Mouse (Mus musculus) forebrain, embryonic 16.5 days (tissue): ENCODE measurements at regions not wholly inside any gene's neighbourhood (a gene's known extent, or its start where the extent isn't known, plus 50 kb on each side); places are given as distances from the start of the nearest gene placed in this dataset.

ENCODE experiments used
- ATAC-seq: fragments of 200-750 bp; cut with Nextera tagmentation; 2 replicates; pipeline ENCODE4 v1.8.0; 2017; ENCODE audit warnings: mild to moderate bottlenecking, moderate library complexity
- H3K27ac ChIP-seq: fragments of 300-500 bp; sonication (generic); 2 replicates; pipeline ENCODE4 v1.5.1; 2014; ENCODE audit warnings: low read length, control low read depth
- H3K27me3 ChIP-seq: fragments of 300-500 bp; sonication (generic); replicated peaks from 2 replicates; pipeline ENCODE4 v1.6.1; 2014; ENCODE audit warnings: low read length; ENCODE audit not compliant: control insufficient read depth, insufficient read depth
- H3K36me3 ChIP-seq: fragments of 300-500 bp; sonication (generic); 2 replicates; pipeline ENCODE4 v1.6.1; 2014; ENCODE audit not compliant: control insufficient read depth, insufficient read depth
- H3K4me1 ChIP-seq: fragments of 300-500 bp; sonication (generic); replicated peaks from 2 replicates; pipeline ENCODE4 v1.6.1; 2014; ENCODE audit warnings: low read length; ENCODE audit not compliant: control insufficient read depth, insufficient read depth
- H3K4me2 ChIP-seq: fragments of 300-500 bp; sonication (generic); 2 replicates; pipeline ENCODE4 v1.6.1; 2014; ENCODE audit warnings: mild to moderate bottlenecking, low read length, control low read depth
- H3K4me3 ChIP-seq: fragments of 300-500 bp; sonication (generic); replicated peaks from 2 replicates; pipeline ENCODE4 v1.5.1; 2014; ENCODE audit warnings: mild to moderate bottlenecking, low read length, control low read depth
- H3K9ac ChIP-seq: fragments of 300-500 bp; sonication (generic); replicated peaks from 2 replicates; pipeline ENCODE4 v1.6.1; 2014; ENCODE audit warnings: low read depth, low read length, control low read depth
- H3K9me3 ChIP-seq: fragments of 300-500 bp; sonication (generic); 2 replicates; pipeline ENCODE4 v1.6.1; 2016; ENCODE audit warnings: low read length; ENCODE audit not compliant: control insufficient read depth
- WGBS: fragments of 180-500 bp; shearing (Covaris S2); extraction: QIAGEN DNeasy Blood & Tissue Kit; methylation state at CpG from one replicate; pipeline ENCODE4 v1.1.7; 2014; 5-methylcytosine and 5-hydroxymethylcytosine counted together

DNA sequence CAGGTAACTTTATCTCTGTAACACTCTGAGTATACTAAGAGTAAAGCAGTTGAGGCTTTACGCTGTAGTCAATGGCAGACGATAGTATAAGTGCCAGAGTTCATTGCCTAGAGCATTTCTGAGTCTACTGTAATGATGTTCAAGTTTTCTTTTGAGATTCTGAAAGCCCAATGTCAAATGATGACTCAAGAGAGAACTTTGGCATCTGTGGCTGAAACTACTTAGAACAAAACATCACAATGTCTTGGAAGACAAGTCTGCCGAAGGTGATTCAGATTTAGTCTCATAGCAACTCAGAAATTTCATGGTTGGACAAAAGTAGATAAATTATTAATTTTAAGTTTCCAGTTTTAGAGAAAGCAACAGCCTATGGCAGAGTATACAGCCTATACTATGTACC is 474.2 kb upstream of the A1bg start:
- no peak for ATAC-seq
- WGBS = 96% methylated on average over 3 of the region's 3 CpGs
- H3K4me2 ChIP-seq = no peak overlapping the region
- H3K9me3 ChIP-seq = no peaks in the 10 kb centered on the region
- no peak overlapping the region for H3K4me3 ChIP-seq
- no peaks in the 10 kb centered on the region for H3K36me3 ChIP-seq
- H3K27ac ChIP-seq = no peak overlapping the region
- no peaks in the 10 kb centered on the region for H3K27me3 ChIP-seq
- H3K9ac ChIP-seq = no peak overlapping the region
- peaks cover 11% of the 10 kb centered on the region for H3K4me1 ChIP-seq

DNA sequence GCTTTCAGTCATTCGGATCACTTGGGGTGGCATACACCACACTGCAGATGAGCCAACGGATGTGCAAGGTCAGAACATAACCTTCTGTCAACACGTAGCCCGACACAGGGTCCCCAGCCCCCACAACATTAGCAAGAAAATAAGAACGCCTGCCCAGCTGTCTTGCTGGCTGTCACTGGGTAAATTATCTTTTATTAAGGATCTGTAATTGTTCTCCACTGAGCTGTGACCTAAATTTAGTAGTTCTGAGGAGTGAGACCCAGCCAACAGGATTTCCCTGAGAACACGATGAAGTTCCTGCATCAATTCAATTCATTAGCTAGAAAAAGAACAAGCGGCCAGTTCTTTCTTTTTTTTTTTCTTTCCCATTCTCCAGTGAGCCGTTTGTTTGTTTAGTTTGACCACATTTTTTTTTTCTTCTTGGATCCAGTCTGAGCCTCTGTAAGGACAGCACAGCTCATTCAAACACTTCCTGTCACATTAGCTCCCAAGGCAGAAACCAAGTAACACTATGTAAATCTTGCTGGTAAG is 472.5 kb upstream of the A1bg start:
- H3K4me1 ChIP-seq = peaks cover 11% of the 10 kb centered on the region
- no peaks in the 10 kb centered on the region for H3K27me3 ChIP-seq
- H3K4me3 ChIP-seq = no peak overlapping the region
- ATAC-seq = peak; percentile 95
- H3K4me2 ChIP-seq = no peak overlapping the region
- WGBS = 6% methylated on average over 8 of the region's 8 CpGs
- H3K27ac ChIP-seq = peak overlapping the region; percentile 37
- no peak overlapping the region for H3K9ac ChIP-seq
- no peaks in the 10 kb centered on the region for H3K36me3 ChIP-seq
- H3K9me3 ChIP-seq = no peaks in the 10 kb centered on the region

DNA sequence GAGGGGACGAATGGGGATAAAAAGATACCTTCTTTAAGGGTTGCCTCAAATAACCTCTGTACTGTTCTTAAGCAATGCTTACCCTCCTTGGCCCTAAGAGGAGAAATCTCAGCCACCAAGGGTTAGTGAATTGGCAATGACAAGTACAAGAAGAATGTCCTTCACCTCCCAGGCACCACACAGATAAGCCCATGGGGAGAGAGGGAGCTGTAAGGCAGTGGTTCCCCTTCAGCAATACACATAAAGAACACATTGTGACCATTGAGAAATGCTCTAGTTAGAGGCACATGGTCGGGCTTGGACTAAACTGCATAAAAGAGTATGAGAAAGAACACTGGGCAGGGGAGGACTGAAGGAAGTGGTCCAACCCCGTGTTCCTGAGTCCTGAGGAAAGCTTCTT is 457.9 kb upstream of the A1bg start:
- Histone ChIP-seq H3K4me2 (no peak overlapping the region), H3K4me1 (no peaks in the 10 kb centered on the region), H3K27me3 (no peaks in the 10 kb centered on the region), H3K9ac (no peak overlapping the region), H3K4me3 (no peak overlapping the region), H3K27ac (no peak overlapping the region), H3K36me3 (no peaks in the 10 kb centered on the region), H3K9me3 (no peaks in the 10 kb centered on the region)
- WGBS = 46% methylated on average over 3 of the region's 3 CpGs
- no peak for ATAC-seq

DNA sequence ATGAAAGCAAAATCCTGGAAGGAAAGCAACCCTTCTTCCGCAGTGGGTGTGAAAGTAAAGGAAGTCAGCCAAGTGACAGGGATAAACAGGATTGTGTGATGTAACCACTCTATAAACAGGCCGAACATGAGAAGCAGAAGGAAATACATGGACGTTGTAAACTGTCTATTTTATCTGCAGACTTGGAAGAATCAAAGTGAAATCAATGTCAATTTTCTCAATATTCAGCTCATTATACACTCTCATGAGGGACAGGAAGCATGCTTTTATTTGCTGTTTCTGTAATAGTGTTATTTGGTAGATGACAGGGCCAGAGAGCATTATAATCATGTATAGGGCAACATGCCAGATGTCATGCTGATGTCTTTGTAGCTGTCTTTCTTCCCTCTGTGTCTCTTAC is 443.5 kb upstream of the A1bg start:
- no peak for ATAC-seq
- Histone ChIP-seq H3K27ac (no peak overlapping the region), H3K9ac (no peak overlapping the region), H3K27me3 (no peaks in the 10 kb centered on the region), H3K4me2 (no peak overlapping the region), H3K4me3 (no peak overlapping the region), H3K9me3 (no peaks in the 10 kb centered on the region), H3K36me3 (no peaks in the 10 kb centered on the region), H3K4me1 (no peaks in the 10 kb centered on the region)
- WGBS = 43% methylated on average over 3 of the region's 3 CpGs

DNA sequence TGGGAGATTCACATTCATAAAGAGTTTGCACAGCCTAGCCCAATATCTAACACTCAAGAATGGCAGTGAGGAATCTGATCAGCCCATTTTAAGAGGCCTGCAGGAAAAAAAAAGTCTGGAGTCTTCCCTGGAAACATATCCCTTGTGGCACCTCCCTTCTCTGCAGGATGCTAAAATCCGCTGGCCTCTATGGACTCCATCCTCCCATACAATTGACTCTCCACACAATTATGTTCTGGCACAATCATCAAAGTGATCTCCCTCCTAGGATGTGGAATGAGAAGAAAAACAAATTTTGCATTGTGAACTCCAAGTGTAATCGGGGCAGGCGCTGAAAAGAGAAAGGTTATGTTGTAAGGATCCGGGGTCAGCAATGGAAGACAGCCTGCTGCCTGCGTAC is 442.7 kb upstream of the A1bg start:
- no peak overlapping the region for H3K4me3 ChIP-seq
- H3K9ac ChIP-seq = no peak overlapping the region
- WGBS = 55% methylated on average over 5 of the region's 5 CpGs
- no peak overlapping the region for H3K4me2 ChIP-seq
- H3K36me3 ChIP-seq = no peaks in the 10 kb centered on the region
- no peaks in the 10 kb centered on the region for H3K27me3 ChIP-seq
- no peaks in the 10 kb centered on the region for H3K9me3 ChIP-seq
- ATAC-seq = no peak
- H3K27ac ChIP-seq = no peak overlapping the region
- H3K4me1 ChIP-seq = no peaks in the 10 kb centered on the region

DNA sequence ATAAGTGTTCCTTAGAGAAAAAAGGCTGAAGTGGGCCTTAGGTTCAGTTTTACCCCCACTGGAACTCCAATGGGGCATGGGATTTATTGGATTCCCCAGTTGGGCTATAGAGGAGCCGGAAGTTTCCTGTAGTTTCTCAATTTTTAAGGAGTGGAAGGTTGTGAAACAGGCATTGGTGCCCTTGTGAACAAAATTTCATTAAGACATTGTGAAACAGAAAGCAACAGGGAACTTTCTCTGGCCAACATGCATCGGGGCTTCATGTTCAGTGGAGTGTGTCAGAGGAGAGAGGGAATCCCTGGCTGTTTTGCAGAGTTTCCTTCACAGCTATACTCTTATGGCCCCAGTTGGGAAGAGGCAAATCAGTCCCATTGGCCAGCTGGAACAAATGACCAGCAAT is 441.6 kb upstream of the A1bg start:
- Histone ChIP-seq H3K36me3 (no peaks in the 10 kb centered on the region), H3K27ac (no peak overlapping the region), H3K9ac (no peak overlapping the region), H3K4me2 (no peak overlapping the region), H3K4me1 (no peaks in the 10 kb centered on the region), H3K4me3 (no peak overlapping the region), H3K9me3 (no peaks in the 10 kb centered on the region), H3K27me3 (no peaks in the 10 kb centered on the region)
- no peak for ATAC-seq
- WGBS = 74% methylated on average over 2 of the region's 2 CpGs

DNA sequence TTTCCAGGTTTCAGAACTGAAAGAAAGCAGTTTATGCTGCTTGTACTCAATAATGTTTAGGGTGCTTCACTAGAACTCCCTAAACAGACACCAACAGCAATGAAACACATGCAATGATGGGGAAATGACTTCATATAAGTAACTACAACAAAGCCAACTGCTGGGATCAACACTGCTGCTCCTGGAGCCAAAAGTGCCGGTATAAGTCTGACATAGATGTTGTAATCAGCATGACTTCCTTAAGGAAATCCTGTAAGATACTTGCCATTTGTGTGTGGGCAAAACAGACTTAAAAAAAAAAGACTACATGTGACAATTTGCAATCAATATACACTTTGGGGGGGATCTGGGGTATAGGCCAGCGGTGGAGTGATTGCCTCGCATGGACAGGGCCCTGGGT is 438.4 kb upstream of the A1bg start:
- no peaks in the 10 kb centered on the region for H3K4me1 ChIP-seq
- H3K36me3 ChIP-seq = no peaks in the 10 kb centered on the region
- H3K27me3 ChIP-seq = no peaks in the 10 kb centered on the region
- H3K4me2 ChIP-seq = no peak overlapping the region
- H3K27ac ChIP-seq = no peak overlapping the region
- no peak overlapping the region for H3K9ac ChIP-seq
- 79% methylated on average over 3 of the region's 3 CpGs for WGBS
- H3K4me3 ChIP-seq = no peak overlapping the region
- no peak for ATAC-seq
- H3K9me3 ChIP-seq = no peaks in the 10 kb centered on the region

DNA sequence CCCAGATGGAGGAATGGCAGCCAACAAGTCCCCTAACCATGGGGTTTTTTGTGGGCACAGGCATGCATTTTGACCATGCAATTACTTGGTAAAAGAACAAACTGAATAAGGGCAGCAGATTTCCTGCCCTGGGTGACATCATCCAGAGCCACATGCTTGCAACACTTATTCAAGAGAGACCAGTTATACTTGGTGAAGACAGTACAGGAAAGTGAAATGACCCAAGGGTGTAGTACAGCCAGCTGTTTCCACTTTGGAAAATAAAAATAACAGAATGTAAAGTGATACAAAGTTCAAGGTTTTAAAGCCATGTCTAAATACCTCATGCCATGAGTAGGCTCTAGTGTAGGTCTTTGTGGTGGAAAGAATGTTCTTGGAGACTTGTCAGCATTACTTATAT is 432.5 kb upstream of the A1bg start:
- H3K4me2 ChIP-seq = no peak overlapping the region

DNA sequence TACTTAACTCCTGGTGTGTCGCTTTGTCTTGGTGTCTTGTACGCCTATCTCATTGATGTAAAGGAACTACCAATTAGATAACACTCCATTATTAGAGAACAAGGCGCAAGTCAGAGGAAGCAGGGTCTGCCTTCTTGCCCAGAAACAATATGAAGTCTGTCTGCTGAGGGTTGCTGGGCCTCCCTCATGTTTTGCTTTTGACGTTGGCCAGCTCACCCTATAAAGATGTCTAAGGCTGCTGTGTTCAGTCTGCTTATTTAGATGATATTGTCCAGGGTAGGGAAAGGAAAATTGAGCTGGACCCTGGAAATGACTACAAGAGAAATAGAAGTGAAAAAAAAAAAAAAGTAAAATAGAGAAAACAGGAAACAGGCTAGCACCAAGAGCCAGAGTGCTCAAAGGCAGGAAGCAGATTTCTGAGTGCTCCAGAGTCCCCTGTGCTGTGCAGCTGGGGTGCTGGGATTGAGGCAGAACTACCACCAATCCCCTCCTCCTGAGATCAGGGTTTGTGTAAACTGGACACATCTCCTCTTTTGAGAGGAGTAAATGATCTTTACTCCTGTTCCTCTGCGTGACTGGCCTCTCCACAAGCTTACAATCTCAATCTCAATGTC is 429.0 kb upstream of the A1bg start:
- ATAC-seq = peak; percentile 45; the same call in 1 of the 2 replicates
- Histone ChIP-seq H3K4me1 (no peaks in the 10 kb centered on the region), H3K4me3 (no peak overlapping the region), H3K4me2 (no peak overlapping the region), H3K27ac (no peak overlapping the region), H3K9ac (no peak overlapping the region), H3K9me3 (no peaks in the 10 kb centered on the region), H3K27me3 (no peaks in the 10 kb centered on the region), H3K36me3 (no peaks in the 10 kb centered on the region)
- 72% methylated on average over 5 of the region's 5 CpGs for WGBS

More for the DNA sequence above, 432.5 kb upstream of the A1bg start:
- Histone ChIP-seq H3K4me3 (no peak overlapping the region), H3K27me3 (no peaks in the 10 kb centered on the region), H3K4me1 (no peaks in the 10 kb centered on the region), H3K36me3 (no peaks in the 10 kb centered on the region), H3K9me3 (no peaks in the 10 kb centered on the region), H3K9ac (no peak overlapping the region), H3K27ac (no peak overlapping the region)
- ATAC-seq = no peak

DNA sequence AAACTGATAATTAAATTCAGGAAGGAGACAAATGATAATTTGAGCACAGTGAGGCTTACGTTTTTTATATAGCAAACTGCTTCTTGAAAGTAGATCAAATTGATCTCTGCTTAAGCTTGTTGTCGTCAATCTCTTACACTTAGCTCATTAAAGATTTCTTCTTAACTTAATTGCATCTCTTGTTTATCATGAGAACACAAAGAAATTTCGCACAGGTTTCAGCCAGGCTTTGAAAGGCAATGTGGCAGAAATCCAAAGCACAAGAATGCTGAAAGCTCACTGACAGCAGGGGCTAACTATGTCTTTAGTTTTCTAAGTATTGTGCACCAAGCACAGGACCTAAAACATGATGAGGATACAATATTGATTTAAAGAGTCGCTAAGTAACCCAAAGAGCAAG is 422.3 kb upstream of the A1bg start:
- H3K4me3 ChIP-seq = no peak overlapping the region
- H3K9me3 ChIP-seq = no peaks in the 10 kb centered on the region
- 6% methylated on average over 4 of the region's 4 CpGs for WGBS
- H3K36me3 ChIP-seq = no peaks in the 10 kb centered on the region
- H3K27me3 ChIP-seq = no peaks in the 10 kb centered on the region
- H3K9ac ChIP-seq = no peak overlapping the region
- peak; percentile 31 for ATAC-seq
- peaks cover 2% of the 10 kb centered on the region; the same call in 1 of the 2 replicates for H3K4me1 ChIP-seq
- H3K4me2 ChIP-seq = no peak overlapping the region
- H3K27ac ChIP-seq = no peak overlapping the region
